Mouse (Mus musculus): ENCODE data around the gene Sparcl1. TPM values are rescaled to one million over a fixed set of nuclear protein-coding genes. Genes with fewer than 3 reads are reported as not detected.
A peak's percentile ranks its signal among the peaks of the same experiment; 100 is the strongest.

Gene Sparcl1
- polyA plus RNA-seq, 1 experiment, result 26.8 TPM

- DNase-seq, result no peak
- H3K27ac ChIP-seq (ENCODE audit: control insufficient read depth, insufficient read depth, low read length), result no peak overlapping the region
- no peaks in the 10 kb centered on the region for H3K4me1 ChIP-seq (replicated peaks; ENCODE audit: control insufficient read depth, insufficient read depth, low read length)
- H3K27me3 ChIP-seq (ENCODE audit: control insufficient read depth, insufficient read depth, low read length), result no peaks in the 10 kb centered on the region
- H3K4me3 ChIP-seq (ENCODE audit: control insufficient read depth, insufficient read depth, low read length), result no peak overlapping the region
- WGBS, result 95% methylated on average over 9 of the region's 9 CpGs
- no peaks in the 10 kb centered on the region for H3K36me3 ChIP-seq (ENCODE audit: control insufficient read depth, insufficient read depth, low read length)
- TF ChIP-seq CTCF (IDR thresholded peaks at IDR 0.05; ENCODE audit: borderline replicate concordance, control insufficient read depth, extremely low read depth, insufficient read depth, low read length, poor library complexity), result no peak
- no peak for TF ChIP-seq POLR2A (IDR thresholded peaks at IDR 0.05; ENCODE audit: control insufficient read depth, extremely low read depth, insufficient read depth, low read length, poor library complexity)
These were observed 28.2 kb downstream of the Sparcl1 start for GRCm38 (mm10) chr5:104085366-104085765.

DNA sequence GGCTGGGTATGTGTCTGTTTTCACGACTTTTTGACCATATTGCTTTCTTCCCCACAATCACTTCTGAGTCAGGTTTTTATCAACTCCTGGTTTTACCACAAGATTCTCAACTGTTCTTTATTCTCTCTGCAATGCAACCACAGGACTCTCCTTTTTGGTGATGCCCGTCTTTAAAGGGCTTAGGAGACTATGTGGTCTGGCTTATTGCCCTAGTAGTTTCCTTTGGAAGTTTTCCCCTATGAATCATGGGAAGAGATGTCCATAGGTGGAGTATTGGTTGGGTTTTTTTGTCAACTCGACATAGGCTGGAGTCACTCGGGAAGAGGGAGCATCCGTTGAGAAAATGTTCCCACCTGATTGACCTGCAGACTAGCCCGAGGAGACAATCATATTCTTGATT is 32.8 kb downstream of the Sparcl1 start:
- H3K27ac ChIP-seq (ENCODE audit: control insufficient read depth, insufficient read depth, low read length), result no peak overlapping the region
- no peaks in the 10 kb centered on the region for H3K4me1 ChIP-seq (replicated peaks; ENCODE audit: control insufficient read depth, insufficient read depth, low read length)
- H3K4me3 ChIP-seq (ENCODE audit: control insufficient read depth, insufficient read depth, low read length), result no peak overlapping the region
- WGBS, result 68% methylated on average over 6 of the region's 6 CpGs
- TF ChIP-seq CTCF (IDR thresholded peaks at IDR 0.05; ENCODE audit: borderline replicate concordance, control insufficient read depth, extremely low read depth, insufficient read depth, low read length, poor library complexity), result no peak
- no peak for TF ChIP-seq POLR2A (IDR thresholded peaks at IDR 0.05; ENCODE audit: control insufficient read depth, extremely low read depth, insufficient read depth, low read length, poor library complexity)
- H3K27me3 ChIP-seq (ENCODE audit: control insufficient read depth, insufficient read depth, low read length), result no peaks in the 10 kb centered on the region; the same call in 1 of the 2 replicates
- no peaks in the 10 kb centered on the region for H3K36me3 ChIP-seq (ENCODE audit: control insufficient read depth, insufficient read depth, low read length)
- no peak for DNase-seq

- no peak within 1 kb of the TSS for H3K27ac ChIP-seq (ENCODE audit: control insufficient read depth, insufficient read depth, low read length)
- no peaks in the 10 kb centered on the region for H3K4me1 ChIP-seq (replicated peaks; ENCODE audit: control insufficient read depth, insufficient read depth, low read length)
- no peak within 1 kb of the TSS for H3K4me3 ChIP-seq (ENCODE audit: control insufficient read depth, insufficient read depth, low read length)
- no peak for DNase-seq
- H3K27me3 ChIP-seq (ENCODE audit: control insufficient read depth, insufficient read depth, low read length), result no peaks in the 10 kb centered on the region; the same call in 1 of the 2 replicates
- no peaks in the 10 kb centered on the region for H3K36me3 ChIP-seq (ENCODE audit: control insufficient read depth, insufficient read depth, low read length)
- no peak for TF ChIP-seq CTCF (IDR thresholded peaks at IDR 0.05; ENCODE audit: borderline replicate concordance, control insufficient read depth, extremely low read depth, insufficient read depth, low read length, poor library complexity)
- WGBS, result 92% methylated on average over 7 of the region's 7 CpGs
These were observed 36.0 kb downstream of the Sparcl1 start, which contains the start of gene Gm17660 for GRCm38 (mm10) chr5:104077508-104077907. Gene Gm17660, minus strand, starts transcription at chr5:104077608.

GRCm38 (mm10) chr5:104076361-104076760 is 37.2 kb downstream of the Sparcl1 start:
- no peaks in the 10 kb centered on the region for H3K4me1 ChIP-seq (replicated peaks; ENCODE audit: control insufficient read depth, insufficient read depth, low read length)
- WGBS, result 40% methylated on average over 10 of the region's 10 CpGs
- DNase-seq, result no peak
- H3K27me3 ChIP-seq (ENCODE audit: control insufficient read depth, insufficient read depth, low read length), result no peaks in the 10 kb centered on the region; the same call in 1 of the 2 replicates
- no peak overlapping the region for H3K27ac ChIP-seq (ENCODE audit: control insufficient read depth, insufficient read depth, low read length)
- no peak for TF ChIP-seq CTCF (IDR thresholded peaks at IDR 0.05; ENCODE audit: borderline replicate concordance, control insufficient read depth, extremely low read depth, insufficient read depth, low read length, poor library complexity)
- no peak for TF ChIP-seq POLR2A (IDR thresholded peaks at IDR 0.05; ENCODE audit: control insufficient read depth, extremely low read depth, insufficient read depth, low read length, poor library complexity)
- no peaks in the 10 kb centered on the region for H3K36me3 ChIP-seq (ENCODE audit: control insufficient read depth, insufficient read depth, low read length)
- no peak overlapping the region for H3K4me3 ChIP-seq (ENCODE audit: control insufficient read depth, insufficient read depth, low read length)

GRCm38 (mm10) chr5:104074388-104074787 is 39.1 kb downstream of the Sparcl1 start:
- TF ChIP-seq POLR2A (IDR thresholded peaks at IDR 0.05; ENCODE audit: control insufficient read depth, extremely low read depth, insufficient read depth, low read length, poor library complexity), result no peak
- TF ChIP-seq CTCF (IDR thresholded peaks at IDR 0.05; ENCODE audit: borderline replicate concordance, control insufficient read depth, extremely low read depth, insufficient read depth, low read length, poor library complexity), result peak; percentile 94
- H3K27me3 ChIP-seq (ENCODE audit: control insufficient read depth, insufficient read depth, low read length), result no peaks in the 10 kb centered on the region; the same call in 1 of the 2 replicates
- no peak overlapping the region for H3K4me3 ChIP-seq (ENCODE audit: control insufficient read depth, insufficient read depth, low read length)
- no peaks in the 10 kb centered on the region for H3K36me3 ChIP-seq (ENCODE audit: control insufficient read depth, insufficient read depth, low read length)
- H3K4me1 ChIP-seq (replicated peaks; ENCODE audit: control insufficient read depth, insufficient read depth, low read length), result no peaks in the 10 kb centered on the region
- WGBS, result 28% methylated on average over 12 of the region's 12 CpGs
- no peak overlapping the region for H3K27ac ChIP-seq (ENCODE audit: control insufficient read depth, insufficient read depth, low read length)
- DNase-seq, result peak; percentile 54

DNA sequence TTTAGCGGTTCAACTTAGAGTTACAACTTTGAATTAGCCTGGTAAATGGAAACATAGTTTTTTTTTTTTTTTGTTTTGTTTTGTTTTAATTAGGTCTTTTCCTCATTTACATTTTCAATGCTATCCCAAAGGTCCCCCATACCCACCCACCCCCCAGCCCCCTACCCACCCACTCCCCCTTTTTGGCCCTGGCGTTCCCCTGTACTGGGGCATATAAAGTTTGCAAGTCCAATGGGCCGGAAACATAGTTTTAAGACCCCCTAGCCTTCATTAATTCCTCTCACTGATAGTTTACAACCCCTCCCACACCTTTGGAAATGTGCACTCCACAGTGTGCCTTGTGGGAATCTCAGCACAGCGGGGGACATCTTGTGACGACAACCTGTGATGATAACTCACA is 39.9 kb downstream of the Sparcl1 start:
- no peaks in the 10 kb centered on the region; the same call in 1 of the 2 replicates for H3K27me3 ChIP-seq (ENCODE audit: control insufficient read depth, insufficient read depth, low read length)
- no peak overlapping the region for H3K4me3 ChIP-seq (ENCODE audit: control insufficient read depth, insufficient read depth, low read length)
- TF ChIP-seq POLR2A (IDR thresholded peaks at IDR 0.05; ENCODE audit: control insufficient read depth, extremely low read depth, insufficient read depth, low read length, poor library complexity) (no peak), CTCF (IDR thresholded peaks at IDR 0.05; ENCODE audit: borderline replicate concordance, control insufficient read depth, extremely low read depth, insufficient read depth, low read length, poor library complexity) (no peak)
- no peak for DNase-seq
- no peaks in the 10 kb centered on the region for H3K36me3 ChIP-seq (ENCODE audit: control insufficient read depth, insufficient read depth, low read length)
- no peaks in the 10 kb centered on the region for H3K4me1 ChIP-seq (replicated peaks; ENCODE audit: control insufficient read depth, insufficient read depth, low read length)
- H3K27ac ChIP-seq (ENCODE audit: control insufficient read depth, insufficient read depth, low read length), result no peak overlapping the region
- 96% methylated on average over 5 of the region's 5 CpGs for WGBS

DNA sequence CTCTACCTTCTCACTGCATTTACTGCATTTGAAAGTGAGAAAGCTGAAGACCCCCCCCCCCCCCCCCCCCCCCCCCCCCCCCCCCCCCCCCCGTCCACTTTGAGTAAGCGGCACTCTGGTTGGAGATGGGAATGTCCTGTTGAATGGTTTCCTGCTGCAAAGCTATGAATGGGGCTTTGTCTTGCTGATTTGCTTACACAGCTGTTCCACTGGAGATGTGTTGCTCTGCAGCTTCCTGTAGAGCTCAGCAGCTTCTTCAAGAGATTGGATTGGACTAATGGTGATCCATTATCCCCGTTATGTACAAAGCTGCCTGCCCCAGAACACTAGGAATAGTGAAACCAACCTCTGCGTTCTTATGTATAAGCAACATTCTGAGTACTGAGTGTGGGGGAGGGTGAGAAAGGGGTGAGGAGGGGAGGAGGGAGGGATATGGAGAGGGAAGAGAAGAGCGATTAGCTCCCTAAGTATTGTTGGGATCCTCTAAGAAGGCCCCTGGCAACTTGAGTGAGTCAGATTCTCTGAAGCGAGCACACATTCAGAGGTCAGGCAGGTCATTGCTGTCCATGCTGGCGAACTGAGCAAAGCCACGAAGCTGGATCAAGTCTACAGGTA is 41.2 kb downstream of the Sparcl1 start:
- H3K4me1 ChIP-seq (replicated peaks; ENCODE audit: control insufficient read depth, insufficient read depth, low read length), result no peaks in the 10 kb centered on the region
- no peak for DNase-seq
- no peaks in the 10 kb centered on the region for H3K36me3 ChIP-seq (ENCODE audit: control insufficient read depth, insufficient read depth, low read length)
- H3K27me3 ChIP-seq (ENCODE audit: control insufficient read depth, insufficient read depth, low read length), result no peaks in the 10 kb centered on the region; the same call in 1 of the 2 replicates
- TF ChIP-seq CTCF (IDR thresholded peaks at IDR 0.05; ENCODE audit: borderline replicate concordance, control insufficient read depth, extremely low read depth, insufficient read depth, low read length, poor library complexity), result no peak
- no peak for TF ChIP-seq POLR2A (IDR thresholded peaks at IDR 0.05; ENCODE audit: control insufficient read depth, extremely low read depth, insufficient read depth, low read length, poor library complexity)
- 75% methylated on average over 6 of the region's 8 CpGs for WGBS
- no peak overlapping the region for H3K27ac ChIP-seq (ENCODE audit: control insufficient read depth, insufficient read depth, low read length)
- no peak overlapping the region for H3K4me3 ChIP-seq (ENCODE audit: control insufficient read depth, insufficient read depth, low read length)
